Mouse (Mus musculus): ENCODE measurements at regions not wholly inside any gene's neighbourhood (a gene's known extent, or its start where the extent isn't known, plus 50 kb on each side); places are given as distances from the start of the nearest gene placed in this dataset.

GRCm38 (mm10) chr12:73830551-73831203 lies 70.5 kb upstream of the Hif1a start:
- TF ChIP-seq POLR2A (IDR thresholded peaks at IDR 0.05; ENCODE audit: borderline replicate concordance, insufficient read depth, low read length) (no peak), CTCF (IDR thresholded peaks at IDR 0.05; ENCODE audit: borderline replicate concordance, insufficient read depth, low read depth, low read length) (no peak)

All from cerebellum, adult 2 months (tissue).